Mouse (Mus musculus): Measurements from ENCODE around the gene Cltb. TPM values are rescaled to one million over a fixed set of nuclear protein-coding genes. Genes with fewer than 3 reads are reported as not detected.

Gene Cltb
- total and polyA plus RNA-seq, 2 experiments from 2014 or later, result 256 to 328 TPM

DNA sequence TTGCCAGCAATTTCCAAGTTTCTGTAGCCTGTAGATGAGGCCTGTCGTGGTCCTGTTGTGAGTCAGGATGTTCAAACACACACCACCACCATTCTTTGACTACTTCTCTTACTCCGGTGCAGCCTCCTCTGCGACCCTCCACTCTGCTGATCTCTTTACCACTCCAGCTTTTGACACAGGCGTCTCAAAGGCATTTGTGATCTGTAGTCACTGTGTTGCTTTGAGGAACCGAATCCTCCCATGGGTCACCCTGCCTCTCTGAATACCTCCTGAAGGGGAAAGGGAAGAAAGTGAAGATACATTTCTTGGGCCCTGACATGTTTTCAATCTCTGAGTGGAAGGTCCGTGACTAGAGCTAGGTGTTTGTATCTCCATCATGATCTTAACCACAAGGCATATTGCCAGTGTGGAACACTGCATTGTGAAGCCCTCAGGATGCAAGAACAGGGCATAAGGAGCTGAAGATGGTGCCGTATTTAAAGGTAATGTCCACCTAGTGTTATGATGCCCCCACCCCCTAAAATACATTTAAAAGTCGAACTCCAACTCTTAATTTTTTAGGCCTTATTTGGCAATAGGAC is 19.3 kb downstream of the Cltb start:
- H3K9ac ChIP-seq (replicated peaks; ENCODE audit: low read length, poor library complexity, severe bottlenecking), result no peak overlapping the region

DNA sequence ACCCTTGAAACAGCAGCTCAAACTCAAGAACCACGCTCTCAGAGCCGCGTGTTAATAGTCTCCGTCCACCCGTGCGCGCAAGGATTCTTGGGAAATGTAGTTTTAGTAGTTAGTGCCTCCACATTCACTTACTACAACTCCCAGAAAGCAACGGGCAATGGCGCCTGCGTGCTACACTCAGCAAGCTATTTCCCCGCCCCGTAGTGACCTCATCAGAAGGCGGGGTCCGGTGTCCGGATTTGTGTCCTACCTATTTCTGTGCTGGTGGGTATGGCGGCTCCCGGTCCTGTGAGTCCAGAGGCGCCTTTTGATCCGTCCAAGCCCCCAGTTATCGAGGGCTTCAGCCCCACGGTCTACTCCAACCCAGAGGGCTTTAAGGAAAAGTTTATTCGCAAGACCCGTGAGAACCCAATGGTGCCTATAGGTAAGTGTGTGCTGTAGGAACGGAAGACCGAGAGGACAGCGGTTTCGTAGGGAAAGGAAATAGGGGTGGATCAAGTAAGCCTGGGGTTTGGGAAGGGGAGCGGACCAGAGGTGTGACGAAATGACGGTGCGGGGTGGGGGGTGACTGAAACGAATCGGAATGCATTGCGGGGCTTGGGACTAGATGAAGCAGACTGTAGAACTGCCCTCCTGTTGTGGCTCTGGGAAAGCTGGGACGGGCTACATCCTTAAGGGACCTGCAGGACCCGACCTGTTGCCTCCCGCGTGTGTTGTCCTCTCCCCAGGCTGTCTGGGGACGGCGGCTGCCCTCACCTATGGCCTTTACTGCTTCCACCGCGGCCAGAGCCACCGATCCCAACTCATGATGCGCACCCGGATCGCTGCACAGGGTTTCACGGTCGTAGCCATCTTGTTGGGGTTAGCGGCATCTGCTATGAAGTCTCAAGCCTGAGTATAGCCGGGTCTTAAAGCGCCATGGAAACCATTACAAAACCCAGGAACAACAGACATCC is 20.9 kb downstream of the Cltb start, which contains the start of the genes Nop16 and Higd2a:
TSS of gene Nop16 (minus strand) at position 95 of the 956 bp plus-strand sequence.
TSS of gene Higd2a (plus strand) at position 212 of the 956 bp plus-strand sequence.
- Histone ChIP-seq H3K9ac (replicated peaks; ENCODE audit: low read length, poor library complexity, severe bottlenecking) (peak within 1 kb of the TSS; percentile 88), H3K4me1 (ENCODE audit: insufficient read depth, low read length) (peaks cover 8% of the 10 kb centered on the region), H3K27me3 (ENCODE audit: insufficient read depth, low read length) (no peaks in the 10 kb centered on the region), H3K4me2 (ENCODE audit: low read depth, low read length, poor library complexity, severe bottlenecking) (peak within 1 kb of the TSS; percentile 78), H3K27ac (ENCODE audit: low read depth, low read length) (peak within 1 kb of the TSS; percentile 91), H3K36me3 (ENCODE audit: insufficient read depth, low read length) (peaks cover 16% of the 10 kb centered on the region), H3K4me3 (ENCODE audit: low read depth, low read length) (peak within 1 kb of the TSS; percentile 79), H3K9me3 (ENCODE audit: low read length) (no peaks in the 10 kb centered on the region)
- peak; percentile 99 for DNase-seq (ENCODE audit: low spot score)
- TF ChIP-seq CTCF (IDR thresholded peaks at IDR 0.05), result no peak
- under 1% methylated on average over 51 of the region's 51 CpGs for WGBS
- peak; percentile 96 for ATAC-seq (ENCODE audit: low FRiP score)

More for the DNA sequence above, 19.3 kb downstream of the Cltb start:
- 91% methylated on average over 8 of the region's 8 CpGs for WGBS
- no peak for ATAC-seq (ENCODE audit: low FRiP score)
- Histone ChIP-seq H3K27me3 (ENCODE audit: insufficient read depth, low read length) (no peaks in the 10 kb centered on the region), H3K36me3 (ENCODE audit: insufficient read depth, low read length) (peaks cover 23% of the 10 kb centered on the region), H3K4me3 (ENCODE audit: low read depth, low read length) (no peak overlapping the region), H3K4me1 (ENCODE audit: insufficient read depth, low read length) (peaks cover 8% of the 10 kb centered on the region), H3K9me3 (ENCODE audit: low read length) (no peaks in the 10 kb centered on the region), H3K4me2 (ENCODE audit: low read depth, low read length, poor library complexity, severe bottlenecking) (peak overlapping the region; percentile 78), H3K27ac (ENCODE audit: low read depth, low read length) (no peak overlapping the region)
- no peak for DNase-seq (ENCODE audit: low spot score)
- TF ChIP-seq CTCF (IDR thresholded peaks at IDR 0.05), result no peak

DNA sequence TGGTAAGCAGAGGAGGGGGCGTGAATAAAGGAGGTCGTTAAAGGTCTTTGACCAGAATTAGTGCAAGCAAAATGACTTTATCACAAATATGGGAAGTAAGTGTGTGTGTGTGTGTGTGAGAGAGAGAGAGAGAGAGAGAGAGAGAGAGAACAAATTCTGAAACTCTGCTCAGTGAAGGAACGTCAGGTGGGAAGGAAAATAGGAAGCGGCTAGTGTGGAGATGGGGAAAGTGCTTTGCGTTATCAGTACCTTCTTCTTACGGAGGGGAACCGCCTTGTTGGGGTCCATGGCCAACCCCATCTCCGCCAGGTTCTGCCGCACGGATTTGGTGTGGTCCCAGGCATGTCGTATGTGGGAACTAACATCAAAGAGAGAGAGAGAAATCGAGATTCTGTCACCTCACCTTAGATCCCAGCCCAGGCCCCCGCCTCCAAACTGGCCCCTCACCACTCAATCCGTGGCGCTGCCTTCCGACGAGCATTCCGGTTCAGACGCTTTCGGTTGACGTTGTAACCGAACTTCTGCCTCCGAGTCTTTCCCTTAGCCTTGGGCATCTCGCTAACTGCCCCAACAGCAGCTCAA is 21.6 kb downstream of the Cltb start:
- DNase-seq (ENCODE audit: low spot score), result no peak

GRCm38 (mm10) chr13:54585831-54586230 is 25.3 kb downstream of the Cltb start:
- Histone ChIP-seq H3K4me2 (ENCODE audit: low read depth, low read length, poor library complexity, severe bottlenecking) (no peak overlapping the region), H3K4me3 (ENCODE audit: low read depth, low read length) (no peak overlapping the region), H3K4me1 (ENCODE audit: insufficient read depth, low read length) (peaks cover 2% of the 10 kb centered on the region; the same call in 1 of the 2 replicates), H3K36me3 (ENCODE audit: insufficient read depth, low read length) (peaks cover 35% of the 10 kb centered on the region), H3K9ac (replicated peaks; ENCODE audit: low read length, poor library complexity, severe bottlenecking) (no peak overlapping the region), H3K27ac (ENCODE audit: low read depth, low read length) (no peak overlapping the region), H3K27me3 (ENCODE audit: insufficient read depth, low read length) (no peaks in the 10 kb centered on the region), H3K9me3 (ENCODE audit: low read length) (no peaks in the 10 kb centered on the region)
- no peak for TF ChIP-seq CTCF (IDR thresholded peaks at IDR 0.05)
- 90% methylated on average over 11 of the region's 11 CpGs for WGBS
- DNase-seq (ENCODE audit: low spot score) (no peak), ATAC-seq (ENCODE audit: low FRiP score) (no peak)

More for the DNA sequence above, 21.6 kb downstream of the Cltb start:
- Histone ChIP-seq H3K4me2 (ENCODE audit: low read depth, low read length, poor library complexity, severe bottlenecking) (peak overlapping the region; percentile 78), H3K36me3 (ENCODE audit: insufficient read depth, low read length) (peaks cover 13% of the 10 kb centered on the region), H3K9ac (replicated peaks; ENCODE audit: low read length, poor library complexity, severe bottlenecking) (peak overlapping the region; percentile 54), H3K4me1 (ENCODE audit: insufficient read depth, low read length) (peaks cover 8% of the 10 kb centered on the region), H3K27me3 (ENCODE audit: insufficient read depth, low read length) (no peaks in the 10 kb centered on the region), H3K9me3 (ENCODE audit: low read length) (no peaks in the 10 kb centered on the region), H3K4me3 (ENCODE audit: low read depth, low read length) (peak overlapping the region; percentile 79), H3K27ac (ENCODE audit: low read depth, low read length) (no peak overlapping the region)
- WGBS, result 4% methylated on average over 24 of the region's 24 CpGs
- no peak for TF ChIP-seq CTCF (IDR thresholded peaks at IDR 0.05)
- peak; percentile 18; the same call in 1 of the 2 replicates for ATAC-seq (ENCODE audit: low FRiP score)

DNA sequence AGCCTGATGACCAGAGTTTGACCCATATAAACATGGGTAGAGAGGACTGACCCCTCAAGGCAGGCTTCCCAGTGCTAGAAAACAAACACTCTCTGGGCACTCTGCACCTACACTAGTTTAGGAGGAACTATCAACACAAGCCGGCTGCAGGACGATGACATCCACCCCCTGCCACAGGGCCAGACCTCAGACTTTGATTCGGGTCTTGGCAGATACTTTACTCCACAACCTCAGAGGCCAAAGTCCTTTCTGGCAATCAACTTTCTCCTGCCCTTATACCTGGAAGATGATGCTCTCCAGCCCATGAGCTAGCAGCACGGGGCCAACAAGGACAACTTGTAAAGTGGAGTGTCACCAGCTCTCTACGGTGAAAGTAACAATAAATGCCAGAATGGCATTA is 28.3 kb downstream of the Cltb start:
- DNase-seq (ENCODE audit: low spot score), result no peak
- H3K36me3 ChIP-seq (ENCODE audit: insufficient read depth, low read length), result peaks cover 60% of the 10 kb centered on the region
- WGBS, result 93% methylated on average over 5 of the region's 5 CpGs

More for the DNA sequence above, 28.3 kb downstream of the Cltb start:
- Histone ChIP-seq H3K27me3 (ENCODE audit: insufficient read depth, low read length) (no peaks in the 10 kb centered on the region), H3K9ac (replicated peaks; ENCODE audit: low read length, poor library complexity, severe bottlenecking) (no peak overlapping the region), H3K4me3 (ENCODE audit: low read depth, low read length) (no peak overlapping the region), H3K4me2 (ENCODE audit: low read depth, low read length, poor library complexity, severe bottlenecking) (no peak overlapping the region), H3K9me3 (ENCODE audit: low read length) (no peaks in the 10 kb centered on the region), H3K27ac (ENCODE audit: low read depth, low read length) (no peak overlapping the region), H3K4me1 (ENCODE audit: insufficient read depth, low read length) (no peaks in the 10 kb centered on the region)
- no peak for ATAC-seq (ENCODE audit: low FRiP score)
- TF ChIP-seq CTCF (IDR thresholded peaks at IDR 0.05), result no peak
